Mouse (Mus musculus): Measurements from ENCODE around the gene Olfr643. TPM values are rescaled to one million over a fixed set of nuclear protein-coding genes. Genes with fewer than 3 reads are reported as not detected.
"Not testable (repeated sequence)": the region's sequence is repeated elsewhere in the genome, so short reads cannot be mapped to it uniquely, and the experiment has no call there.

Olfr643 gene
- polyA plus RNA-seq, 1 experiment from 2014 or later = not detected

GRCm38 (mm10) chr7:104018953-104019352 lies 118.3 kb downstream of the Olfr643 start:
- H3K4me2 ChIP-seq = no peak overlapping the region
- no peak overlapping the region for H3K9ac ChIP-seq
- no peaks in the 10 kb centered on the region for H3K36me3 ChIP-seq
- H3K9me3 ChIP-seq (replicated peaks) = no peaks in the 10 kb centered on the region
- H3K27ac ChIP-seq = no peak overlapping the region
- H3K4me1 ChIP-seq (replicated peaks) = no peaks in the 10 kb centered on the region
- no peak for ATAC-seq (ENCODE audit: low read depth)
- WGBS (ENCODE audit: insufficient replicate concordance) = 55% methylated on average over 1 of the region's 1 CpGs
- no peak overlapping the region for H3K4me3 ChIP-seq (replicated peaks)
- no peaks in the 10 kb centered on the region for H3K27me3 ChIP-seq
- DNase-seq = no peak

DNA sequence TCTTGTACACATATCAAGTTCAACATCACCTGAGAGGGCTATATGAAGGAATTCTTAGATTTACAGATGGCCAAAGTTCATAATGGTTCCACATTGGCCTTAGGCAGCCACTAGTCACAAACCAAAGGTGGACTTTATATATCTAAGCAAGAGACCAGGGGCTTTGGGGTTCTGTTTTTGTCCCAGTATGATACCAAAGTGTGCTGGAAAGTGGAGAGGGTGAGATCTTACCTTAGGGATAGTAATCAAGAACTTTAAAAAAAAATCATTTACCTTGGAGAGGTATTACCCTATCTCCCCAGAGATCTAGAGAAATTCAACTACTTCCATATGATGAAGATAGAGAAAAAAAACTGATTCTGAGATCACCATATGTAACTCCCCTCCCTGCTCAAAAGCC lies 120.0 kb downstream of the Olfr643 start, which contains the start of gene Olfr639:
Gene Olfr639, minus strand, starts transcription at position 101 of the 400 bp plus-strand sequence.
- Histone ChIP-seq H3K4me1 (replicated peaks) (no peaks in the 10 kb centered on the region), H3K4me3 (replicated peaks) (no peak within 1 kb of the TSS), H3K9me3 (replicated peaks) (no peaks in the 10 kb centered on the region), H3K27ac (no peak within 1 kb of the TSS), H3K36me3 (no peaks in the 10 kb centered on the region), H3K27me3 (no peaks in the 10 kb centered on the region), H3K9ac (no peak within 1 kb of the TSS), H3K4me2 (no peak within 1 kb of the TSS)
- DNase-seq = no peak
- ATAC-seq (ENCODE audit: low read depth) = no peak

DNA sequence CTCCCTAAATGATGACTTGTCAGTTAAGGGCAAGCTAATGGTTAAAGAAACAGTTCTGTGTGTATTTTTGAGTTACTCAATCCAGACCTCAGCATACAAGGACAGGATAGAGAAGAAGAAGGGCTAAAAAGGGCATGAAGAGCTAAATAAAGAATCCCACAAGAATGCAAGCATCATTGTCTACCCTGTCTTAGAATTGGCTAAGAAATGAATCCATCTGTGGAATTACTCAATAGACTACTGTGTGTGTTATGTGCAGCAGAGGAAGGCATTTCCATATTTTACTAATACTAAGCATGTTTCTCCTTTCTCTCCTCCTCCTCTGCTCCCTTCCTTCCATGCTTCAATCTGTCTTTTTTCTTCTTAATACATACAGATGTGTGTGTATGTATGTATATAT lies 138.1 kb downstream of the Olfr643 start:
- H3K27ac ChIP-seq = no peak overlapping the region
- ATAC-seq (ENCODE audit: low read depth) (no peak), DNase-seq (no peak)

DNA sequence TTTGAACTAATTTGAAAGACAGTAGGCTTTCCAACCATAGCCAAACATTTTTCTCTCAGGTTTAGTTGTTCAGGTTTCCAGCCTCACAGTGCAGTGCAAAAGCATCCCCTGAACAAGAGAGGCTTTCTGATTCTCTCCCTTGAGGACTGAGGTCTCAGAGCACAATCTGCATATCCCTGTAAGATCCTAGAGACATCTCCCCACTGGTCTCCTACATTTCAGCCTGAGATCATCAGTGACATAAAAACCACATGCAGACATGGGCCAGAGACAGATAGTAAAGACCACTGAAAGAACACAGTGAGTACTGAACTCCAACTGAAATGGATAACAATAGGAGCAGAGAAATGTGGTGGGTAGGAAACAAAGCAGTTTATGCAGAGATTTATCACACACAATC lies 138.8 kb downstream of the Olfr643 start, which contains the start of gene Olfr638:
Gene Olfr638, plus strand, starts transcription at position 301 of the 400 bp plus-strand sequence.
- Histone ChIP-seq H3K27ac (no peak within 1 kb of the TSS), H3K9me3 (replicated peaks) (no peaks in the 10 kb centered on the region)
- no peak for ATAC-seq (ENCODE audit: low read depth)

More for the DNA sequence above, 138.1 kb downstream of the Olfr643 start:
- Histone ChIP-seq H3K4me2 (no peak overlapping the region), H3K4me3 (replicated peaks) (no peak overlapping the region), H3K9me3 (replicated peaks) (no peaks in the 10 kb centered on the region), H3K36me3 (no peaks in the 10 kb centered on the region), H3K27me3 (no peaks in the 10 kb centered on the region), H3K9ac (no peak overlapping the region), H3K4me1 (replicated peaks) (no peaks in the 10 kb centered on the region)

DNA sequence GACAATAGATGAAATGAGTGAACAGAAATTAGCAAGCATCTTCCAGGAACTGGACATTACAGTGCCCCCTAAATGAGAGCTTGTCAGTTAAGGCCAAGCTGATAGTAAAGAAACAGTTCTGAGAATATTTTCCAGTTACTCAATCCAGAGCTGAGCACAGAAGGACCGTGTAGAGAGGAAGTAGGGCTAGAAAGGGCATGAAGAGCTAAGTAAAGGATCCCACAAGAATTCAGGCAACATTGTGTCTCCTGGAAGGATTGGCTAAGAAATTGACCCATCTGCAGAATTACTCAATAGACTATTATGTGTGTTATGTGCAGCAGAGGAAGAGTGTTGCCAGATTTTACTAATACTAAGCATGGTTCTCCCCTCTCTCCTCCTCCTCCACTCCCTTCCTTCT lies 165.4 kb downstream of the Olfr643 start:
- H3K36me3 ChIP-seq = no peaks in the 10 kb centered on the region
- H3K27ac ChIP-seq = no peak overlapping the region
- no peaks in the 10 kb centered on the region for H3K27me3 ChIP-seq
- H3K9me3 ChIP-seq (replicated peaks) = no peaks in the 10 kb centered on the region
- no peak overlapping the region for H3K9ac ChIP-seq
- no peak overlapping the region for H3K4me3 ChIP-seq (replicated peaks)
- no peaks in the 10 kb centered on the region for H3K4me1 ChIP-seq (replicated peaks)
- DNase-seq (no peak), ATAC-seq (ENCODE audit: low read depth) (no peak)
- WGBS (ENCODE audit: insufficient replicate concordance) = 20% methylated on average over 1 of the region's 1 CpGs
- no peak overlapping the region for H3K4me2 ChIP-seq

More for the DNA sequence above, 138.8 kb downstream of the Olfr643 start, which contains the start of gene Olfr638:
- Histone ChIP-seq H3K9ac (no peak within 1 kb of the TSS), H3K4me3 (replicated peaks) (no peak within 1 kb of the TSS), H3K36me3 (no peaks in the 10 kb centered on the region), H3K27me3 (no peaks in the 10 kb centered on the region), H3K4me1 (replicated peaks) (no peaks in the 10 kb centered on the region), H3K4me2 (no peak within 1 kb of the TSS)
- DNase-seq = no peak

DNA sequence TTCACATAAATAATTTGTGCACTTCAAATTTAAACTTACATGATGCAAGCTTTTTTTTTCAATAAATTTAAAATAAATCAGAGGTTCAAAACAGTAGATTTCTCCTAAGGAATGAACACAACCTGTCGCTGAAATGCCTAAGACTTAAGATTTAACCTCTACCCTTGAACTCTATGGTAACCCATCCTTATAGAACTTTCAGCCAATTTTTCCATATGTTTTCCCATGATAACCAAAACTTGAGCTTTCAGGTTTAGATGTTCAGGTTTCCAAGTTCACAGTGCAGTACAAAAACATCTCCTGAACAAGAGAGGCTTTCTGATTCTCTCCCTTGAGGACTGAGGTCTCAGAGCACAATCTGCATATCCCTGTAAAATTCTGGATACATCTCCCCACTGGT lies 166.4 kb downstream of the Olfr643 start, which contains the start of gene Olfr635:
Gene Olfr635, plus strand, starts transcription at position 301 of the 400 bp plus-strand sequence.
- H3K9me3 ChIP-seq (replicated peaks) = no peaks in the 10 kb centered on the region
- H3K9ac ChIP-seq = no peak within 1 kb of the TSS
- H3K4me3 ChIP-seq (replicated peaks) = no peak within 1 kb of the TSS
- 68% methylated on average over 1 of the region's 1 CpGs for WGBS (ENCODE audit: insufficient replicate concordance)
- H3K27me3 ChIP-seq = no peaks in the 10 kb centered on the region
- no peaks in the 10 kb centered on the region for H3K4me1 ChIP-seq (replicated peaks)
- no peaks in the 10 kb centered on the region for H3K36me3 ChIP-seq
- ATAC-seq (ENCODE audit: low read depth) (no peak), DNase-seq (no peak)
- no peak within 1 kb of the TSS for H3K4me2 ChIP-seq
- no peak within 1 kb of the TSS for H3K27ac ChIP-seq

DNA sequence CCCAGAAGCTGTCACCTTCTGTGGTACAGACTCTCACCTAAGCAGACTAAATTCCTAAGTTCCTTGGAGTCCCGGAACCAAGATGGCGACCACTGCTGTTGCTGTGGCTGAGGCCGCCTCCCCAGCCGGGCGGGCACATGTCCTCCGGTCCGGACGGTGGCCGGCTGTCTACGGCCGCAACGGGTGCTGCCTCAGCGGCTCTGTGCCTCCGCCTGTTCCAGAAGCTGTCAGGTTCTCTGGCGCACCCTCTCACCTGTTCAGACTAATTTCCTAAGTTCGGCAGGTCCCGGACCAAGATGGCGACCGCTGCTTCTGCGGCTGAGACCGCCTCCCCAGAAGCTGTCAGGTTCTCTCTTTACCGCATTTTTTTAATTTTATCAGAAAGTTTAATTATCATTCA lies 170.3 kb downstream of the Olfr643 start:
- H3K36me3 ChIP-seq; H3K4me3 ChIP-seq (replicated peaks); H3K9ac ChIP-seq; H3K4me1 ChIP-seq (replicated peaks); ATAC-seq (ENCODE audit: low read depth); H3K9me3 ChIP-seq (replicated peaks); DNase-seq; H3K4me2 ChIP-seq; H3K27ac ChIP-seq; H3K27me3 ChIP-seq: not testable (repeated sequence)
- 87% methylated on average over 22 of the region's 22 CpGs for WGBS (ENCODE audit: insufficient replicate concordance)

Other genes starting within 250 kb of the Olfr643 start
- gene Olfr64, start 242.9 kb downstream of the Olfr643 start, polyA plus RNA-seq (2015; fragmentation: Nextera tagmentation; extraction: Ambion mirVana) = not detected in 2 replicates
- gene Olfr65, start 233.9 kb downstream of the Olfr643 start, polyA plus RNA-seq (2015; fragmentation: Nextera tagmentation; extraction: Ambion mirVana) = not detected in 2 replicates
- gene Olfr631, start 208.6 kb downstream of the Olfr643 start, polyA plus RNA-seq (2015; fragmentation: Nextera tagmentation; extraction: Ambion mirVana) = 0.12 TPM in 1 of 2 replicates, not detected in the other
- gene Olfr632, start 203.1 kb downstream of the Olfr643 start, polyA plus RNA-seq (2015; fragmentation: Nextera tagmentation; extraction: Ambion mirVana) = 0.21 and 0.33 TPM in 2 replicates
- not detected in 2 replicates for gene Olfr633, start 193.0 kb downstream of the Olfr643 start, polyA plus RNA-seq (2015; fragmentation: Nextera tagmentation; extraction: Ambion mirVana)
- not detected in 2 replicates for gene Olfr635, start 166.3 kb downstream of the Olfr643 start, polyA plus RNA-seq (2015; fragmentation: Nextera tagmentation; extraction: Ambion mirVana)
- not detected in 2 replicates for gene Olfr638, start 138.7 kb downstream of the Olfr643 start, polyA plus RNA-seq (2015; fragmentation: Nextera tagmentation; extraction: Ambion mirVana)
- gene Olfr639, start 120.1 kb downstream of the Olfr643 start, polyA plus RNA-seq (2015; fragmentation: Nextera tagmentation; extraction: Ambion mirVana) = not detected in 2 replicates
- gene Olfr640, start 111.8 kb downstream of the Olfr643 start, polyA plus RNA-seq (2015; fragmentation: Nextera tagmentation; extraction: Ambion mirVana) = not detected in 2 replicates
- not detected in 2 replicates for gene Olfr641, start 102.0 kb downstream of the Olfr643 start, polyA plus RNA-seq (2015; fragmentation: Nextera tagmentation; extraction: Ambion mirVana)
- not detected in 2 replicates for gene Olfr642, start 84.7 kb downstream of the Olfr643 start, polyA plus RNA-seq (2015; fragmentation: Nextera tagmentation; extraction: Ambion mirVana)
- gene 4930516K23Rik, start 76.0 kb downstream of the Olfr643 start, polyA plus RNA-seq (2015; fragmentation: Nextera tagmentation; extraction: Ambion mirVana) = not detected in 2 replicates
- not detected in 2 replicates for gene Olfr644, start 65.5 kb downstream of the Olfr643 start, polyA plus RNA-seq (2015; fragmentation: Nextera tagmentation; extraction: Ambion mirVana)
- not detected in 2 replicates for gene Olfr645, start 51.9 kb downstream of the Olfr643 start, polyA plus RNA-seq (2015; fragmentation: Nextera tagmentation; extraction: Ambion mirVana)
- gene Olfr646, start 32.5 kb downstream of the Olfr643 start, polyA plus RNA-seq (2015; fragmentation: Nextera tagmentation; extraction: Ambion mirVana) = not detected in 2 replicates
- not detected in 2 replicates for gene Ubqln5, start 7.6 kb downstream of the Olfr643 start, polyA plus RNA-seq (2015; fragmentation: Nextera tagmentation; extraction: Ambion mirVana)
- not detected in 2 replicates for gene Ubqln3, start 5.9 kb upstream of the Olfr643 start, polyA plus RNA-seq (2015; fragmentation: Nextera tagmentation; extraction: Ambion mirVana)
- gene Ubqlnl, start 13.2 kb upstream of the Olfr643 start, polyA plus RNA-seq (2015; fragmentation: Nextera tagmentation; extraction: Ambion mirVana) = not detected in 2 replicates
- 0.15 TPM in 1 of 2 replicates, not detected in the other for gene Olfm5, start 27.4 kb upstream of the Olfr643 start, polyA plus RNA-seq (2015; fragmentation: Nextera tagmentation; extraction: Ambion mirVana)
- 0.03 and 0.05 TPM in 2 replicates for gene Olfr648, start 46.0 kb upstream of the Olfr643 start, polyA plus RNA-seq (2015; fragmentation: Nextera tagmentation; extraction: Ambion mirVana)
- gene Olfr649, start 58.6 kb upstream of the Olfr643 start, polyA plus RNA-seq (2015; fragmentation: Nextera tagmentation; extraction: Ambion mirVana) = not detected in 2 replicates
- gene Trim6, start 81.4 kb upstream of the Olfr643 start, polyA plus RNA-seq (2015; fragmentation: Nextera tagmentation; extraction: Ambion mirVana) = 0.77 and 0.89 TPM in 2 replicates
- gene Trim34a, start 107.1 kb upstream of the Olfr643 start, polyA plus RNA-seq (2015; fragmentation: Nextera tagmentation; extraction: Ambion mirVana) = 0.90 and 1.7 TPM in 2 replicates
- 0.31 and 0.37 TPM in 2 replicates for gene Trim5, start 150.7 kb upstream of the Olfr643 start, polyA plus RNA-seq (2015; fragmentation: Nextera tagmentation; extraction: Ambion mirVana)
- gene Trim12a, start 178.1 kb upstream of the Olfr643 start, polyA plus RNA-seq (2015; fragmentation: Nextera tagmentation; extraction: Ambion mirVana) = 3.4 and 3.6 TPM in 2 replicates
- not detected in 2 replicates for gene Trim34b, start 192.1 kb upstream of the Olfr643 start, polyA plus RNA-seq (2015; fragmentation: Nextera tagmentation; extraction: Ambion mirVana)
- 1.2 TPM in 2 replicates for gene Trim12c, start 216.0 kb upstream of the Olfr643 start, polyA plus RNA-seq (2015; fragmentation: Nextera tagmentation; extraction: Ambion mirVana)
- gene Trim30b, start 232.5 kb upstream of the Olfr643 start, polyA plus RNA-seq (2015; fragmentation: Nextera tagmentation; extraction: Ambion mirVana) = 0.08 and 0.09 TPM in 2 replicates